8 mouse cellular contexts compared by ENCODE assay signal in the genomic region with DNA sequence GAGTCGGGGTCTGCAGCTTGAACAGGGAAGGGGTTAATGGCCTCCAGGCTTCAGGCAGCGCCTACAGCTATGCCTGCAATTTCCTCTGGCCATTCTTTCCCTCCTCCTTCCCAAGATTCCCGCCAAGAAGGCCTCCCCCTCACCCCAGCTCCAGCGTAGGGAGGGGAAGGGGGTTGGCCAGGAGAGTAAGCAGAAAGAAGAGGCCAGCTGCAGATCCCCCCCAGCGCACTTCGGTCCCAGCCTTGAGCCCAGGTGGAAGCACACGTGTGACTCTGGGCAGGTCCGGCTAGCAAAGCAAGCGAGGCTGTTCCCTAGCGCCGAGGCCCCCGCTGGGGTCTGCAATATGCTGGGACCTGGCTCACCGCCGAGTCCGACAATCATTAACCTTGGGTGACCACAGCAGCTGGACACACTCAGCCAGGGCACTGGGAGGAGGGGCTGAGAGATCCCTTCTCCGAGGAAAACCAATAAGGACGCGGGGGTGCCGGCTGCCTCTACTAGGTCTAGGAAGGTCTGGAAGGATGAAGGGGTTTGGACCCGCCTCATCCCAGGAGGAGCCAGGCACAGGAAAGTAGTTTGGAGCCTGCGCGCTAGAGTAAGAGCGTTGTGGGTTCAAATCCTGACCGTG. TPM values are rescaled to one million over a fixed set of nuclear protein-coding genes. Genes with fewer than 3 reads are reported as not detected.
DNase-seq lines count a peak whose midpoint lies in the region; ATAC-seq lines count a peak whose summit lies in the region.

Gene Eva1b, plus strand, starts transcription at position 212 of the 628 bp plus-strand sequence.

- peak; percentile 26 for DNase-seq in thymus, adult 18-20 months
- DNase-seq in thymus, postnatal 25 days: no peak
- DNase-seq in forelimb bud, embryonic 11.5 days (ENCODE audit: low read depth, low spot score): peak; percentile 92
- no peak for DNase-seq in hindbrain, embryonic 14.5 days (ENCODE audit: low spot score)
- DNase-seq in liver: peak; percentile 73
- peak; percentile 86 for DNase-seq in neural tube, embryonic 10.5 days (ENCODE audit: extremely low spot score, low spot score)
- no peak for DNase-seq in c-Kit-positive CD71-positive TER-119-positive erythroid progenitor cells, embryonic 14.5 days (ENCODE audit: low spot score)

- no peaks in the 10 kb centered on the region for H3K9me3 ChIP-seq in hindbrain, embryonic 14.5 days (ENCODE audit: control insufficient read depth, low read length)

- peaks cover 16% of the 10 kb centered on the region for H3K4me1 ChIP-seq in hindbrain, embryonic 14.5 days (replicated peaks; ENCODE audit: control insufficient read depth, insufficient read depth, low read length)

- no peaks in the 10 kb centered on the region for H3K36me3 ChIP-seq in hindbrain, embryonic 14.5 days (replicated peaks; ENCODE audit: control insufficient read depth, insufficient read depth)

- peak within 1 kb of the TSS; percentile 40 for H3K9ac ChIP-seq in hindbrain, embryonic 14.5 days

- peak within 1 kb of the TSS; percentile 17; the same call in 1 of the 2 replicates for H3K27ac ChIP-seq in hindbrain, embryonic 14.5 days

- peaks cover 40% of the 10 kb centered on the region for H3K27me3 ChIP-seq in hindbrain, embryonic 14.5 days (ENCODE audit: control insufficient read depth, insufficient read depth, low read length)

- peak; percentile 15; the same call in 1 of the 2 replicates for ATAC-seq in hindbrain, embryonic 14.5 days (ENCODE audit: low FRiP score)
- ATAC-seq in monocyte, adult 5-6 weeks (replicated peaks; ENCODE audit: insufficient number of reproducible peaks, low FRiP score, low TSS enrichment, poor library complexity, severe bottlenecking): no peak

- peak within 1 kb of the TSS; percentile 40 for H3K4me3 ChIP-seq in hindbrain, embryonic 14.5 days (replicated peaks; ENCODE audit: low read length)

- peak within 1 kb of the TSS; percentile 63 for H3K4me2 ChIP-seq in hindbrain, embryonic 14.5 days (replicated peaks)

- 3% methylated on average over 24 of the region's 24 CpGs for WGBS in hindbrain, embryonic 14.5 days

RNA-seq across cellular contexts. Expression of gene Eva1b, which starts in this region (rescaled TPM):
- 13.5 and 19.2 TPM in 2 replicates for polyA plus RNA-seq in hindbrain, embryonic 14.5 days (2014; fragmentation: Nextera tagmentation; extraction: Ambion mirVana)
- total RNA-seq in monocyte, adult 5-6 weeks (2017): 1.2 to 2.6 TPM (median 2.5 TPM) in 3 replicates

Comparison
In these comparisons a context has a peak if more than half of its experiments do, and no peak if none do; other contexts are left out.
1. DNase-seq: peak in thymus, adult 18-20 months (2 of 2), forelimb bud, embryonic 11.5 days (single experiment), liver (single experiment) and neural tube, embryonic 10.5 days (single experiment); none in thymus, postnatal 25 days (single experiment), hindbrain, embryonic 14.5 days (single experiment) and c-Kit-positive CD71-positive TER-119-positive erythroid progenitor cells, embryonic 14.5 days (single experiment).